Mouse (Mus musculus) adrenal gland, adult 8-10 months (tissue): ENCODE results near the gene Hist2h2ab. TPM values are rescaled to one million over a fixed set of nuclear protein-coding genes. Genes with fewer than 3 reads are reported as not detected.
"Not testable (repeated sequence)": the region's sequence is repeated elsewhere in the genome, so short reads cannot be mapped to it uniquely, and the experiment has no call there.

Source experiments
- DNase-seq: peaks from one replicate; pipeline ENCODE4 v3.0.0; 2022
- total RNA-seq, 4 experiments: library from RNA; stranded (reverse); gene quantifications; 2 replicates each; pipeline ENCODE4 v1.2.4; 2022

Gene Hist2h2ab
- total RNA-seq = 1 to 10 TPM; 4.8 to 9.2 (median 9.0) TPM

- DNase-seq = peak; percentile 66
These were observed at the start of gene Hist2h2ab, which contains the start of gene Bola1 for GRCm38 (mm10) chr3:96219661-96220130. Gene Hist2h2ab (plus strand): TSS chr3:96219865. Gene Bola1 (minus strand): TSS chr3:96219709.

GRCm38 (mm10) chr3:96170276-96170675 is 49.4 kb upstream of the Hist2h2ab start:
- no peak for DNase-seq

- no peak for DNase-seq
These were observed 48.6 kb upstream of the Hist2h2ab start for GRCm38 (mm10) chr3:96170976-96171545.

GRCm38 (mm10) chr3:96171583-96172196 is 48.0 kb upstream of the Hist2h2ab start:
- DNase-seq = no peak

GRCm38 (mm10) chr3:96172197-96173178 is 47.2 kb upstream of the Hist2h2ab start, which contains the start of gene Sf3b4:
Gene Sf3b4 (plus strand): TSS chr3:96172332.
- peak; percentile 77 for DNase-seq

- no peak for DNase-seq
These were observed 46.5 kb upstream of the Hist2h2ab start for GRCm38 (mm10) chr3:96173185-96173584.

GRCm38 (mm10) chr3:96174042-96174441 is 45.6 kb upstream of the Hist2h2ab start:
- DNase-seq = not testable (repeated sequence)

- DNase-seq = no peak
These were observed 44.4 kb upstream of the Hist2h2ab start for GRCm38 (mm10) chr3:96175251-96175650.

- DNase-seq = no peak
These were observed 41.2 kb upstream of the Hist2h2ab start for GRCm38 (mm10) chr3:96178427-96178826.

- DNase-seq = no peak
These were observed 40.8 kb upstream of the Hist2h2ab start for GRCm38 (mm10) chr3:96178902-96179301.

GRCm38 (mm10) chr3:96179531-96179930 is 40.1 kb upstream of the Hist2h2ab start:
- DNase-seq = no peak

- no peak for DNase-seq
These were observed 38.8 kb upstream of the Hist2h2ab start, which contains the start of gene Sv2a for GRCm38 (mm10) chr3:96180727-96181477. Gene Sv2a (plus strand): TSS chr3:96181151.

- DNase-seq = no peak
These were observed 37.9 kb upstream of the Hist2h2ab start for GRCm38 (mm10) chr3:96181510-96182381.

- no peak for DNase-seq
These were observed 37.3 kb upstream of the Hist2h2ab start for GRCm38 (mm10) chr3:96182382-96182776.

- no peak for DNase-seq
These were observed 26.7 kb upstream of the Hist2h2ab start for GRCm38 (mm10) chr3:96192977-96193376.

- no peak for DNase-seq
These were observed 24.7 kb upstream of the Hist2h2ab start for GRCm38 (mm10) chr3:96194966-96195365.

GRCm38 (mm10) chr3:96195616-96196313 is 23.9 kb upstream of the Hist2h2ab start:
- DNase-seq = no peak

- no peak for DNase-seq
These were observed 23.1 kb upstream of the Hist2h2ab start for GRCm38 (mm10) chr3:96196437-96197128.

- DNase-seq = peak; percentile 90
These were observed 22.4 kb upstream of the Hist2h2ab start for GRCm38 (mm10) chr3:96197129-96197749.
